Mouse (Mus musculus) liver, embryonic 11.5 days (tissue): ENCODE data around the gene Lmf2. TPM values are rescaled to one million over a fixed set of nuclear protein-coding genes. Genes with fewer than 3 reads are reported as not detected.

Experiments
- ATAC-seq: fragments of 200-750 bp; cut with Nextera tagmentation; replicated peaks from 2 replicates; pipeline ENCODE4 v1.8.0; 2017; ENCODE audit warnings: moderate number of reproducible peaks, mild to moderate bottlenecking, moderate TSS enrichment, moderate library complexity; ENCODE audit not compliant: low FRiP score
- DNase-seq: peaks from one replicate; pipeline ENCODE4 v3.0.0-alpha.2; 2017; ENCODE audit warnings: low spot score
- H3K27ac ChIP-seq: fragments of 300-500 bp; sonication (generic); 2 replicates; pipeline ENCODE4 v1.5.1; 2014; ENCODE audit warnings: mild to moderate bottlenecking, low read depth, low read length, control low read depth
- H3K27me3 ChIP-seq: fragments of 300-500 bp; sonication (generic); replicated peaks from 2 replicates; pipeline ENCODE4 v1.6.1; 2014; ENCODE audit warnings: low read length, mixed read lengths; ENCODE audit not compliant: control insufficient read depth, insufficient read depth
- H3K36me3 ChIP-seq: fragments of 300-500 bp; sonication (generic); 2 replicates; pipeline ENCODE4 v1.6.1; 2014; ENCODE audit warnings: mild to moderate bottlenecking, low read length, moderate library complexity, mixed read lengths; ENCODE audit not compliant: control insufficient read depth, insufficient read depth
- H3K4me1 ChIP-seq: fragments of 300-500 bp; sonication (generic); replicated peaks from 2 replicates; pipeline ENCODE4 v1.6.1; 2014; ENCODE audit warnings: low read length, mixed read lengths; ENCODE audit not compliant: control insufficient read depth, insufficient read depth
- H3K4me2 ChIP-seq: fragments of 300-500 bp; sonication (generic); 2 replicates; pipeline ENCODE4 v1.6.1; 2014; ENCODE audit warnings: mild to moderate bottlenecking, control low read depth, moderate library complexity
- H3K4me3 ChIP-seq: fragments of 300-500 bp; sonication (generic); 2 replicates; pipeline ENCODE4 v1.5.1; 2014; ENCODE audit warnings: low read depth, low read length, control low read depth
- H3K9ac ChIP-seq: fragments of 300-500 bp; sonication (generic); 2 replicates; pipeline ENCODE4 v1.6.1; 2014; ENCODE audit warnings: low read depth, low read length, control low read depth
- H3K9me3 ChIP-seq: fragments of 300-500 bp; sonication (generic); 2 replicates; pipeline ENCODE4 v1.6.1; 2016; ENCODE audit warnings: low read length, inconsistent platforms, mixed read lengths; ENCODE audit not compliant: control insufficient read depth
- WGBS: fragments of 180-500 bp; shearing (Covaris S2); extraction: QIAGEN DNeasy Blood & Tissue Kit; methylation state at CpG from one replicate; pipeline ENCODE4 v1.1.7; 2014; 5-methylcytosine and 5-hydroxymethylcytosine counted together
- polyA plus RNA-seq: library from polyadenylated mRNA; unstranded; fragments of >200 nt; fragmentation: Nextera tagmentation; extraction: Ambion mirVana; gene quantifications from 2 replicates; pipeline ENCODE4 v1.2.1, GENCODE M21; 2014

Lmf2 gene
- polyA plus RNA-seq, 1 experiment from 2014 or later: 44.1 TPM

DNA sequence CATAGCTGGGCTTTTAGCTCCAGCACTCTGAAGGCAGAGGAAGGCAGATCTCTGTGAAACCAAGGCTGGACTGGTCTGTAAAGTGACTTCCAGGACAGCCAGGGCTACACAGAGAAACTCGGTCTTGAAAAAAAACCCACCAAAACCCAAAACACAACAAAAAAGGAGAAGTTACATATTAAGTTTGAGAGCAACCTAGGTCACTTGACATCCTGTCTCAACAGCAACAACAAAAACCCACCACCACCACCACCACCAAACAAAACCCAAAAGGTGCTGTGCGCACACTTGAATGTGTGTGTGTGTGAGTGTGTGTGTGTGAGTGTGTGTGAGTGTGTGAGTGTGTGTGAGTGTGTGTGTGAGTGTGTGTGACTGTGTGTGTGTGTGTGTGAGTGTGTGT is 15.8 kb downstream of the Lmf2 start:
- ATAC-seq (no peak), DNase-seq (no peak)
- H3K9me3 ChIP-seq: no peaks in the 10 kb centered on the region
- no peaks in the 10 kb centered on the region for H3K4me1 ChIP-seq
- H3K27me3 ChIP-seq: no peaks in the 10 kb centered on the region
- H3K9ac ChIP-seq: no peak overlapping the region
- no peak overlapping the region for H3K4me2 ChIP-seq
- H3K4me3 ChIP-seq: no peak overlapping the region
- H3K27ac ChIP-seq: no peak overlapping the region
- no peaks in the 10 kb centered on the region for H3K36me3 ChIP-seq
- 65% methylated on average over 2 of the region's 2 CpGs for WGBS

- H3K4me3 ChIP-seq: no peak overlapping the region
- H3K9me3 ChIP-seq: no peaks in the 10 kb centered on the region
- no peak overlapping the region for H3K9ac ChIP-seq
- H3K4me2 ChIP-seq: no peak overlapping the region
- DNase-seq (no peak), ATAC-seq (0 out of 2 replicates have a peak, but pooled peaks have one; percentile 20)
- H3K27me3 ChIP-seq: no peaks in the 10 kb centered on the region
- H3K27ac ChIP-seq: no peak overlapping the region
- H3K4me1 ChIP-seq: no peaks in the 10 kb centered on the region
- H3K36me3 ChIP-seq: no peaks in the 10 kb centered on the region
- 74% methylated on average over 14 of the region's 14 CpGs for WGBS
Observed at GRCm38 (mm10) chr15:89336422-89336821, 19.0 kb downstream of the Lmf2 start.

- DNase-seq (no peak), ATAC-seq (no peak)
- Histone ChIP-seq H3K9me3 (no peaks in the 10 kb centered on the region), H3K27me3 (no peaks in the 10 kb centered on the region), H3K4me1 (no peaks in the 10 kb centered on the region), H3K4me3 (no peak overlapping the region), H3K36me3 (no peaks in the 10 kb centered on the region), H3K27ac (no peak overlapping the region), H3K4me2 (no peak overlapping the region), H3K9ac (no peak overlapping the region)
- 81% methylated on average over 17 of the region's 17 CpGs for WGBS
Observed at GRCm38 (mm10) chr15:89334774-89335537, 20.5 kb downstream of the Lmf2 start.

GRCm38 (mm10) chr15:89334271-89334670 is 21.2 kb downstream of the Lmf2 start, which contains the start of gene Miox:
Gene Miox (plus strand): TSS chr15:89334398.
- Histone ChIP-seq H3K9me3 (no peaks in the 10 kb centered on the region), H3K4me2 (no peak within 1 kb of the TSS), H3K27ac (no peak within 1 kb of the TSS), H3K36me3 (no peaks in the 10 kb centered on the region), H3K4me3 (no peak within 1 kb of the TSS), H3K27me3 (no peaks in the 10 kb centered on the region), H3K4me1 (no peaks in the 10 kb centered on the region), H3K9ac (no peak within 1 kb of the TSS)
- 88% methylated on average over 7 of the region's 7 CpGs for WGBS
- DNase-seq: no peak
- no peak for ATAC-seq

DNA sequence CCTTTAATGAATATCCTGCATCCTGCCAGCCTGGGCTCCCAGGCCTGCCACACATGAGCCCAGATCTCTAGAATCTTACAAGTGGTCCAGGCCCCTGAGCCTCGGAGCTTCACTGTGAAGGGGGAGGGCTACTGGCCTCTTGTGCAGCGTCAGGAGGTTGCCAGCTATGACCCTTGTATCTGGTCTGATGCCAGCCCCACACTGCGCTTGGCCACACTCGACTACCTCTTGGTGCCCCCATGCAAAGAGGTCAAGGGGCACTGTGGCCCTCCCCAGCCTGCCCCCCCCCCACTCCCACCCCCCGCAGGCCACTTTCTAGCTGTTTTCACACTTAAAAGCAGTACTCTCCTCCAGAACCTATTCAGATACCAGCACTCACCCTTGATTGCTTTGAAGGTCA is 29.0 kb downstream of the Lmf2 start:
- WGBS: 66% methylated on average over 5 of the region's 5 CpGs
- Histone ChIP-seq H3K27me3 (peaks cover 12% of the 10 kb centered on the region; the same call in 1 of the 2 replicates), H3K4me2 (no peak overlapping the region), H3K36me3 (no peaks in the 10 kb centered on the region), H3K9ac (no peak overlapping the region), H3K9me3 (no peaks in the 10 kb centered on the region), H3K4me1 (peaks cover 4% of the 10 kb centered on the region; the same call in 1 of the 2 replicates), H3K27ac (no peak overlapping the region), H3K4me3 (no peak overlapping the region)
- no peak for ATAC-seq
- DNase-seq: no peak

- Histone ChIP-seq H3K27me3 (peaks cover 12% of the 10 kb centered on the region; the same call in 1 of the 2 replicates), H3K4me1 (peaks cover 7% of the 10 kb centered on the region), H3K36me3 (no peaks in the 10 kb centered on the region), H3K9ac (peak overlapping the region; percentile 71; the same call in 1 of the 2 replicates), H3K4me3 (peak overlapping the region; percentile 53), H3K9me3 (no peaks in the 10 kb centered on the region), H3K4me2 (peak overlapping the region; percentile 68), H3K27ac (no peak overlapping the region)
- no peak for DNase-seq
- ATAC-seq: no peak
- 73% methylated on average over 4 of the region's 4 CpGs for WGBS
Observed at GRCm38 (mm10) chr15:89323656-89324055, 31.8 kb downstream of the Lmf2 start.

DNA sequence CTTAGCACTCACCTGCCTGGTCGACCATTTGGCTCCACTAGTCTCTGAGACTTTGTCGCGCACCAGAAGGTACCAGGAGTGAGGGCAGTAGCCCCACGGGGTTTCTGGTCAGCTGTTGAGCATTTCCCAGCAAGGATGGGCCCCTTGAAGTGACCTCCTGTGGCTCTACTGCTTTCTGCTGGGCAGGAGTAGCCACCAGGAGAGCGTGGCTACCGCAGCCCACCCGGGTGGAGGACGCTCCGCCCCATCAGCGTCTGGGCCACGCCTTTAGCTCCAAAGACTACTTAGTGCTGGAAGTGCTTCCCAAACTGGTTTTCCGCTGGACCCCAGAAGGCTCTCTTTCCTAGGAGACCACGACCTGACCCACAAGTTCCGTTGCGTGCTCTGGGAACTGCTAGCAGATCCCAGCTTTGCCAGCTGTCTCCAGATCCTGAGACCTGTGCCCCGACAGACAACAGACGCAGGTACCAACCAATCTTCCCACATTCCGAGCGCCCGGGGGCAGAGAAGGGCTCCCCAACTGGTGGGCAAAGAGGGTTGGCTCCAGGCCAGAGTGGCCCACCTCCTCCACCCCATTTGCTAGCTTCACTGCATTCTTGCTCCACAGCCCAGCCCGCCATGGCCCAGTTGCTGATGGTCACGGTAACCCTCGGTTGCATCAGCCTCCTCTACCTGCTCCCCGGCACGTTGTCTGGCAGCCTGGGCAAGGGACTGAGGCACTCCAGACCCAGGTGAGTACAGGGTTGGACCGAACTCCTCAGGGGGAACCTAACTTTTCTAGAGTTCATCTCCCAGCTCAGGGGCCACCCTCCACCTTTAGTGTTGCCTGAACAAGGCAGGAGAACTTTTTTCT is 32.6 kb downstream of the Lmf2 start, which contains the start of gene Adm2:
Gene Adm2, plus strand, starts transcription at position 51 of the 853 bp plus-strand sequence.
- peaks cover 7% of the 10 kb centered on the region for H3K4me1 ChIP-seq
- no peak for DNase-seq
- peaks cover 12% of the 10 kb centered on the region; the same call in 1 of the 2 replicates for H3K27me3 ChIP-seq
- no peaks in the 10 kb centered on the region for H3K9me3 ChIP-seq
- H3K4me3 ChIP-seq: peak within 1 kb of the TSS; percentile 53
- H3K36me3 ChIP-seq: no peaks in the 10 kb centered on the region
- no peak within 1 kb of the TSS; the same call in 1 of the 2 replicates for H3K27ac ChIP-seq
- peak within 1 kb of the TSS; percentile 68 for H3K4me2 ChIP-seq
- peak; percentile 63 for ATAC-seq
- peak within 1 kb of the TSS; percentile 71 for H3K9ac ChIP-seq
- 7% methylated on average over 26 of the region's 26 CpGs for WGBS

DNA sequence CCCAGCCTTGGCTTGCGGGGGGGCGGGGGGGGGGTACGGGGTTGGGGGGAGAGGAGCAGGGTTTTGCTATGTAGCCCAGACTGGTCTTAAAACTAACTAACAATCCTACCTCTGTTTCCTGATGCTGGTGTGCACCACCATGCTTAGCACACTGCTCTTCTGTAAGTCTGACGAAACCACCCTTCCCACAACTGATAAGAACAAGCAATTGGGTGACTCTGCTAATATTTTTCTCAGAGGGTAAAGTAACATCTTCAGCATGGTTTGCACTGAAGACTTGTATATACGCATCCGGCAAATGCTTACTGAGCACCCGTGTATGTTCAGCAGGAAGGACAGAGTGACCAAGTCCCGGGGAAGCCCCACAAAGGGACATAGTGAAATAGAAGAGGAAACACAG is 34.2 kb downstream of the Lmf2 start:
- ATAC-seq (peak; percentile 53), DNase-seq (no peak)
- no peak overlapping the region for H3K27ac ChIP-seq
- 53% methylated on average over 8 of the region's 8 CpGs for WGBS
- peaks cover 7% of the 10 kb centered on the region for H3K4me1 ChIP-seq
- peak overlapping the region; percentile 38 for H3K4me2 ChIP-seq
- H3K27me3 ChIP-seq: peaks cover 12% of the 10 kb centered on the region; the same call in 1 of the 2 replicates
- no peak overlapping the region for H3K4me3 ChIP-seq
- H3K9me3 ChIP-seq: no peaks in the 10 kb centered on the region
- no peak overlapping the region for H3K9ac ChIP-seq
- no peaks in the 10 kb centered on the region for H3K36me3 ChIP-seq
